Mouse (Mus musculus) cortical plate, adult 2 months (tissue): Measurements from ENCODE around the gene Pigx. TPM values are rescaled to one million over a fixed set of nuclear protein-coding genes. Genes with fewer than 3 reads are reported as not detected.
"Not testable (repeated sequence)": the region's sequence is repeated elsewhere in the genome, so short reads cannot be mapped to it uniquely, and the experiment has no call there.

ENCODE experiments used
- H3K27ac ChIP-seq: fragments of 200-500 bp; 2 replicates; pipeline ENCODE4 v1.5.1; 2012; ENCODE audit warnings: low read length, control low read depth, inconsistent platforms; ENCODE audit not compliant: insufficient read depth
- H3K4me1 ChIP-seq: fragments of 200-500 bp; 2 replicates; pipeline ENCODE4 v1.6.1; 2011; ENCODE audit warnings: low read length; ENCODE audit not compliant: control insufficient read depth, insufficient read depth
- H3K4me3 ChIP-seq: fragments of 200-500 bp; 2 replicates; pipeline ENCODE4 v1.5.1; 2011; ENCODE audit warnings: mild to moderate bottlenecking, low read length, control low read depth; ENCODE audit not compliant: insufficient read depth
- CTCF ChIP-seq: fragments of 200-500 bp; IDR thresholded peaks from 2 replicates; pipeline ENCODE4 v1.5.1; 2011; ENCODE audit warnings: mild to moderate bottlenecking, control low read depth, low read length; ENCODE audit not compliant: insufficient read depth; ENCODE audit errors: extremely low read depth
- POLR2A ChIP-seq: fragments of 200-500 bp; IDR thresholded peaks from 2 replicates; pipeline ENCODE4 v1.6.1; 2011; ENCODE audit warnings: mild to moderate bottlenecking, low read length, control low read depth; ENCODE audit not compliant: insufficient read depth; ENCODE audit errors: extremely low read depth
- polyA plus RNA-seq: library from polyadenylated mRNA; depleted of rRNA; stranded (reverse); fragments of >200 nt; gene quantifications from 2 replicates; pipeline ENCODE4 v1.2.3, GENCODE M21; 2012

Gene Pigx
- polyA plus RNA-seq, 1 experiment = 32.6 TPM

GRCm38 (mm10) chr16:32110951-32111699, 11.6 kb upstream of the Pigx start:
- no peak overlapping the region for H3K27ac ChIP-seq
- H3K4me1 ChIP-seq = no peaks in the 10 kb centered on the region
- TF ChIP-seq CTCF = no peak
- no peak overlapping the region for H3K4me3 ChIP-seq

- no peaks in the 10 kb centered on the region for H3K4me1 ChIP-seq
- TF ChIP-seq POLR2A (no peak), CTCF (no peak)
- H3K4me3 ChIP-seq = no peak overlapping the region
- H3K27ac ChIP-seq = no peak overlapping the region
Observed at GRCm38 (mm10) chr16:32108578-32108977, 9.0 kb upstream of the Pigx start.

- Histone ChIP-seq H3K4me1 (no peaks in the 10 kb centered on the region), H3K27ac (no peak overlapping the region), H3K4me3 (no peak overlapping the region)
- TF ChIP-seq POLR2A = no peak
- TF ChIP-seq CTCF = no peak
Observed at GRCm38 (mm10) chr16:32108170-32108569, 8.6 kb upstream of the Pigx start.

- TF ChIP-seq CTCF (no peak), POLR2A (no peak)
- Histone ChIP-seq H3K4me3 (no peak overlapping the region), H3K4me1 (no peaks in the 10 kb centered on the region), H3K27ac (no peak overlapping the region)
Observed at GRCm38 (mm10) chr16:32107342-32108045, 8.0 kb upstream of the Pigx start.

GRCm38 (mm10) chr16:32105698-32106097, 6.2 kb upstream of the Pigx start:
- TF ChIP-seq CTCF (no peak), POLR2A (no peak)
- H3K4me1 ChIP-seq = no peaks in the 10 kb centered on the region
- H3K4me3 ChIP-seq = no peak overlapping the region
- H3K27ac ChIP-seq = no peak overlapping the region

GRCm38 (mm10) chr16:32102295-32102694, 2.8 kb upstream of the Pigx start:
- no peak for TF ChIP-seq CTCF
- no peak for TF ChIP-seq POLR2A
- no peak overlapping the region for H3K27ac ChIP-seq
- no peak overlapping the region for H3K4me3 ChIP-seq
- H3K4me1 ChIP-seq = no peaks in the 10 kb centered on the region

GRCm38 (mm10) chr16:32098897-32099637, 473 bp downstream of the Pigx start:
- no peaks in the 10 kb centered on the region for H3K4me1 ChIP-seq
- H3K27ac ChIP-seq = no peak overlapping the region
- peak overlapping the region; percentile 76 for H3K4me3 ChIP-seq
- TF ChIP-seq CTCF (no peak), POLR2A (no peak)

GRCm38 (mm10) chr16:32097757-32098156, 1.8 kb downstream of the Pigx start:
- not testable (repeated sequence) for H3K4me1 ChIP-seq, H3K4me3 ChIP-seq, H3K27ac ChIP-seq

- H3K27ac ChIP-seq = no peak overlapping the region
- no peaks in the 10 kb centered on the region for H3K4me1 ChIP-seq
- TF ChIP-seq POLR2A (no peak), CTCF (no peak)
- no peak overlapping the region for H3K4me3 ChIP-seq
Observed at GRCm38 (mm10) chr16:32091466-32091865, 8.1 kb downstream of the Pigx start.

- no peak overlapping the region for H3K4me3 ChIP-seq
- no peak overlapping the region for H3K27ac ChIP-seq
- H3K4me1 ChIP-seq = no peaks in the 10 kb centered on the region
- TF ChIP-seq POLR2A (no peak), CTCF (no peak)
Observed at GRCm38 (mm10) chr16:32087629-32088443, 11.7 kb downstream of the Pigx start.
